Mouse (Mus musculus) embryo, embryonic 10.5 days (tissue): ENCODE results near the gene Erbin.

Experiments used
- DNase-seq: peaks from one replicate; pipeline ENCODE4 v3.0.0-alpha.2; 2015; ENCODE audit warnings: low spot score

Gene Erbin

DNA sequence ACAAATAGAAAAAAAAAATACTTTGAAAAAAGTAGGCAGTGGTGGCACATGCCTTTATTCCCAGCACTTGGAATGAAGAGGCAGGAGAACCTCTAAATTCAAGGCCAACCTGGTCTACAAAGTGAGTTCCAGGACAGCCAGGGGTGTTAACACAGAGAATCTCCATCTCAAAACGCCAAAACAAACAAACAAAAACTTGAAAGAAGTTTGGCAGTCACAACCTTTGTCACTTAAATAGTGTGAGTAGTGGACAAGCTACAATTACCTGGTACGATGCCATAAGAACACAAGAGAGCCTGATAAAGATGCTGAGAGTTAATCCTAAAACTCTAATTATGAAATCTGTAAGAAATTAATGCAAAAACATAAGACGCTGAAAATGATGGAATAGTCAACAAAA is 8.0 kb downstream of the Erbin start:
- DNase-seq = no peak

DNA sequence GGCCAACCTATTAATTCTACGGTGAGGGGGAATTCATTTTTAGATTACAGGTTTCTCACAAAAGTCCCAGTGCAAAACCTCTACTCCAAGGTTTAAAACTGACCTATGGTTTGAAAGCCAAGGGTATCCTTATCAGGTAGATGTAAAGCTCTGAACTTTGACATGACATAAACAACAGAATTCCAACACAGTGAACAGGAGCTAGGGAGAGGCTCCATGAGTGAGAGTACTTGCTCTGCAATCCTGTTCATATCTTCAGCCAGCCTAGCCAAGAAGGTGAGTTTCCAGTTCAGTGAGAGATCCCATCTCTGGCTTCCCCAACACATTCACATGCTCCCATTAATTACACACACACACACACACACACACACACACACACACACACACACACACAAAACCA is 9.7 kb downstream of the Erbin start:
- DNase-seq = no peak

DNA sequence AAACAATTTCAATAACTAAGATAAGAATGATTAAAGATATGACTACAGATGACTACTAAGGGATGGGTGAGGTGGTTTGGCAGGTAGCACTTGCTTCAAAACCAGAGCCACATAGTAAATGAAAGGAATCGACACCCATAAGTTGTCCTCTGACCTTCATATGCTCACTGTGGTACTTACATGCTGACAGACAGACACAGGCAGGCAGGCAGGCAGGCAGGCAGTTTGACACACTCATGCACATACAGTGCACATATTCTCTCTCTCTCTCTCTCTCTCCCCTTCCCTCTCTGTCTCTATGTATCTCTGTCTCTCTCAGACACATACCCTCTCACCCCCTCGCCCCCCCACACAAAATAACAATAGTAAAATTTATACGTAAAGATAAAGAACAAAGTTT is 10.4 kb downstream of the Erbin start:
- no peak for DNase-seq

DNA sequence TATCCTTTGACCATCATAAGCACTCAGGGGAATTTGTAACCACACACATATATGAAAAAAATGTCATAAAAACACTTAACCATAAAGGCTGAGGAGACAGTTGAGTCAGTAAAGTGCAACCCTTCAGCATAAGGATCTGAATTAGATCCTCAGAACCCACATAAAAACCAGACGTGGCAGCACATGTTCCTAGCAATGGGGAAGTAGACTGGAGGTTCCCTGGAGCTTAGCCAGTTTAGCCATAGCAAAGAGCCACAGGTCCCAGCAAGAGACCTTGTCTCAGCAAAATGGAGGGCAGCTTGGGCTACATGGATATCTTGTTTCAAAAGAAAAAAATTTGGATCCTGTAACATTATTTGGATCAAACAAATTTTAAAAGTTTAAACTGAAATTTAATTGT is 20.3 kb downstream of the Erbin start:
- DNase-seq = no peak

DNA sequence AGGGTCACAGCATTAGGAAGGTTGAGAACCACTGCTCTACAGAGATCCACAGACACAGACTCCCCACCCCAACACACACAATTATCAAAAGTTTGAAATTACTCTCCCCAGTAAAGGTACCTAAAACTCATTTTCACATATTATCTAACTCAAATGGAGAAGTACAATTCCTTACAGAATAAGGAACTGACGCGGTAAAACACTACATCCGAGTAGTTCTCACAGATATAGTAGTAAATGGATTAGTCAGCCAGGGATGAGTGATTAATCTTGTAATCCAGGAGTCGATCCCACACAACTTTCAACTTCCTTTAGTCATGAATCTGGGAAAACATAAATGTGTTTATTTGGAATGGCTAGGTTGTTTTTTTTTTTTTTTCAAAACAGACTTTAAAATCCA is 22.7 kb downstream of the Erbin start:
- DNase-seq = no peak

DNA sequence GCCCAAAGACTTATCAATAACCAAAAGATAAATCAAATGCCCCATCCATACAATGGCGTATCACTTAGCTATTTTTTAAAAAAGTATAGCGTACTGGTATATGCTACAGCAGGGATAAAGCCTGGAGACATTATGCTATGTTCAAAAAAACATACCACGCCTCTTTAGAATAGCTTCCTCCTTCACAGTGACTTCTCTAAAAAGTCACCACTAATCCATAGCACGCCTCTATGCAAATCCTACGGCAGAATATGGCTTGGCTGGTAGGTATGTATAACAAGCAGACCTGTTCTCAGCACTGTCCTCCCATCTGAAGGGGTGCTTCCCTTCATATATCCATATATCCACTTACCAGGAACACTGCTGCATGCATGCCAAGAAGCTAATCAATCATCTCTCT is 27.2 kb downstream of the Erbin start:
- no peak for DNase-seq

DNA sequence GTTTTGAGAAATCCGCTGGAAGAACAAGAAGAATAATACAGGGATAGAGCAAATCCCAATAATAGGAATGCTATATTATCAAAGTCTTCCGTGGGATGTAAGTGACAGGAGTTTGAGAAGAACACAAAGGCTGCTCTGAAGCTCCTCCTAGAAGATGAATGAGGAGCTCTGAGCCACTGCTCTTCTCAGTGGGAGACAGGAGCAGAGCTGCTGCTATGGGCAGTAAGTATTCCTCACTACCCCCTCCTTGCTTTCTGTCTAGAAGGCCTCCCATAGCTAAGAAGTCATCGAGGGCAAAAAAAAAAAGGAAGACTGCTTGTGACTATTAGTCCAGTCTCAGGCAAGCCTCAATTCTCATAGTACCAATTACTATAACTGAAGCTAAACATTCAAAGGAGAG is 30.3 kb downstream of the Erbin start:
- DNase-seq = no peak

DNA sequence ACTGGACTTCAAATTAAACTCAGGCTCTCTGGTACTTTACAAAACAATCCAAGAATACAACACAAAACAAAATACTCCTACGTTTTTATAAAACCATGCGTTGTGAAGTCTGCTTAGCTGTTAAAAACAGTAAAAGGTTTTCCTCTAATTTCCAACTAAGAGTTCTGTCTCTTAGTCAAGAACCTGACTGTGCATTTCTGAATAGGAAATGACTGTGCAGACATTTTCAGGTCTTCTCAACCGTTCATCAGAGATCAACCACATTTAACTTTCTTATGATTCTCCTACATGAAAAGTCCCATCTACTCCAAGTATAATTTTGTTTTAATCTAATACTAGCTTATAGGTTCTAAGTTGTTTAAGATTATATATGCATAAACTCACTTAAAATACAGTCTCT is 33.8 kb downstream of the Erbin start:
- no peak for DNase-seq

DNA sequence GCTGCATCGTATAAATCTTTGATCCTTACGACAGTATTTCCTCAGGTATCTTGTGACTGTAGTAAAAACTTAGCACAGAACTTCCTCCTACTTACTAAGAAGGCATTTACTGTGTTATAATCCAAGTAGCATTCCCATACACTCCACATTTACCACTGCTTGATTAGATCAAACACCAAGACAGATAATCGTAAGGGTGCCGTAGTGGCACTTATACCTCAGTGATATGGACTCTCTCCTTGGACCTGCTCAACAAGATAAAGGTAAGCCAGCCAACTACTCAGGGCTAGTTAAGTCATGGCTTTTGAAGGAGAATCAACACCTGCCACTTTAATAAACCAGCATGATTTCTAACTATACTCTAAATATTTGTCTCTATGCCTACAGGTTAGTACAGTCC is 39.1 kb downstream of the Erbin start:
- no peak for DNase-seq

DNA sequence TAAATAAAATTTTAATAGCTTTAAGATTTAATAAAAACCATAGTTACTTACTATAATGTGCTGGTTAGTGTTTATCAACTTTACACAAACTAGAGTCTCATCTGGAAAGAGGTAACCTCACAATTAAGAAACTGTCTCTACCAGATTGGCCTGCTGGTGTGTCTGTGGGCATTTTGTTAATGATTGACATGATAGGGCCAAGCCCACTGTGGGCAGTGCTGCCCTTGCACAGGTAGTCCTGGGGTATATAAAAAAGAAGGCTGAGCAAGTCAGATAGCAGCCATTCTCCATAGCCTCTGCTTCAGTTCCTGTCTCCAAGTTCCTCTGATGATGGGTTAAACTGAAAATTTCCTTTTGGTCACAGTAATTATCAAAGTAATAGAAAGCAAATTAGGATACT is 43.6 kb downstream of the Erbin start:
- DNase-seq = no peak

DNA sequence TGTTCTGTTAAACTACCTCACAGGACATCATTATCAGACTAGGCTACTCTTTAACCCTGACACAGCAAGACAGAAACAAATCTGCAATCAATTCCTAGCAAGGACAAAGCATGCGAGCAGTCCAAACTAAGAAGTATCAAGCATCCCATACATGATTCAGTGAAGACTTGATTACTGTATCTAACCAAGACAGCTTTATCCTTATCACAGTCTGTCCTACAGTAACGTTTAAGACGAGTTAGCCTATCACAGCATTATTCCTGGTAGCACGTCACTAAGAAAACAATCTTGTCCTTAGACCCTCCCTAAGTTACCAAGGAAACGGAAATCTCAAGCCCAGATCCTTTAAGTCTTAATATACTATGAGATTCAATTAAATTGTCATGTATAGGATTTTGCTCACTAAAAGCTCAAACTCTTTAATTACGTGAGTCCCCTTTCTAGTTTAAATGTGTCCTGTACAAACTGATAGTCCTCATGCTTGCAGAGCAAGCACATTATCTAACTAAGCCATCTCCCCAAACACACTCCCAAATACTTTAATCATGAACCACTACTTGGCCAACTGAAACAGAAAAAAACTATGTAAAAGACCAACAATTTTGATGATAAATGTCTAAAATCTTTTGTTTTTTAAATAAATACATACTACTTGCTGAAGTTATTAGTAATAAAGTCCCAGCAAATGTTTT is 44.3 kb downstream of the Erbin start:
- no peak for DNase-seq

DNA sequence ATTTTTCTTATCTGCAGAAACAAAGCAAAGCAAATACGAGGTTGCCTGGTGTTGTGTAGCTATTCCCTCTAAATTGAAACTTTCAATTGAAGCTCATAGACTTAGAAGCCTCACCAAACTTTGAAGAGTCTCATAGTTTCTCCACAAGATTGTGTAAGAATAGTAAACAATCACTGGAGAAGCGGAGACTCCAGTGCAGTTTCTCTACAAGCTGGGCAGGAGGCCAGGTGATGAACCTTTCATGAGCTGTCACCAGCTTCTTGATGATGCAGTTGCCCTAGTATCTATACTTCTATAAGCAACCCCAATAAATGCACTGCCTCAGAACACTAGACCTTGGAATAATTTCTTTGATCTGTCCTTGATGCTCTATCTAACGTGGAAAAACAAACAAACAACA is 49.5 kb downstream of the Erbin start:
- no peak for DNase-seq

DNA sequence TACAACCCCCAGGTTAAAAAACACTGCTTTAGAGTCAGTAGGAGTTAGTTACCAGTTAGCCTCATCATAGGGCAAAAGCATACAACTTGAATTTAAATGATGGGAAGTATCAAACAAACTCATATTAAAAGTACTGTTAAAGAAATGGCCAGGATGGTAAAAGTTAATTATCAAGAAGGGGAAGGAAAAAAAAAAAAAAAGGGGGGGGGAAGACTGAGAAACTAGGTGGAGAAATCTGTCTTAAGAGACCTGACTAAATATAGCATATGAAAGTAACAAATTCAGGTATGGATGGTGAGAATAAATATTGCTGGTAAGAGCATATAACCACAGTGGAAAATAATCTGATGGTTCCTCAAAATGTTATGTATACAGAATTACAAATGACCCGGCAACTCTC is 50.2 kb downstream of the Erbin start:
- DNase-seq = no peak

DNA sequence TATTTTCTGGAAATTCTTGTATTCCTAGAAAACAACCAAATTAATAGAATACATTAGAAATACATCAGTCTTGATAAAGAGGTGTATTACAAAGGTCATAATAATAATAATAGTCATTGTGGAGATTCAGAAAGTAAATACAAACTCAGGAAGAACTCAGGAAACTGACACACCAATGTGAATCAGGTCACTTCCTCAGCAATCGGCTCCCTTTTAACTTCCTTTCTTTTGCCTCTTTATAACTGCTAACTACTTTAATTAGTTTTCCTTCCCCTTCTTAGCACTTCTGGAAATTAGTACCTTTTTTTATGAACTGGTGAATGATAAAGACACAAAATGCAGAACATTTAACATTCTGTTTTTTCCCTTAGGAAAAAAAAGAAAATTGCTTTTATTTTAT is 51.4 kb downstream of the Erbin start:
- no peak for DNase-seq

DNA sequence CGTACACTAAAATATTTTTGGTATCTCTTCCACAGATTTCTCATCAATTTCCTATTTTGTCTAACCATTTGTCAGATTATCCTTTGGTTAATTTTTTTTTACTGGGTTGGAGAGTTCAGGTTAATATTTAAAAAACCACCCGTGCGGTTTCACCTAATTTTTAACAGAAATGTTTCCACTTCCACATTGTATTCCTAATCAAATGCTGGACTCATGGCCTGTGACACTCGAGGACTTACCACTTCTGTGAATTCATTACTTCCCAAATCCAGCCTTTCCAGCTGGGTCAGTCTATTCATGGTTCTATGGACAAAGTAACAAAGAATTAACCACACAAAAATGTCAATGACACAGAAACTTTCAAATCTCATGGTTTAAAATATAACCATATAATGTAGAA is 58.3 kb downstream of the Erbin start:
- DNase-seq = no peak

DNA sequence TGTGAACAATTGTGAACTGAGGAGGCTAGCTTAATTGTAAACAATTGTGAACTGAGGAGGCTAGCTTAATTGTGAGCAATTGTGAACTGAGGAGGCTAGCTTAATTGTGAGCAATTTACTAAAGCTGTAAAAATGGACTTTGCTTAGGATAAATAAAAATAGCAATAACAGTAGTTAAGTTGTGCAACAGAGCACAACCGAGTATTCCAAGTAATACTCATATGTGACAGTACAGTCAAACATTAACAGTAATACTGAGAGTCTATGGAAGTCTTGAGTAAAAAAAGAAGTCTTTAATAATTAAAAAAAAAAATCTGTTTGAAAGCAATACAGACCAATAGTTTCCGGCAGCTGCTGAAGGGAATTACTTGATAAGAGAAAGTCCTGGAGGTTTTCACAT is 61.3 kb downstream of the Erbin start:
- no peak for DNase-seq

DNA sequence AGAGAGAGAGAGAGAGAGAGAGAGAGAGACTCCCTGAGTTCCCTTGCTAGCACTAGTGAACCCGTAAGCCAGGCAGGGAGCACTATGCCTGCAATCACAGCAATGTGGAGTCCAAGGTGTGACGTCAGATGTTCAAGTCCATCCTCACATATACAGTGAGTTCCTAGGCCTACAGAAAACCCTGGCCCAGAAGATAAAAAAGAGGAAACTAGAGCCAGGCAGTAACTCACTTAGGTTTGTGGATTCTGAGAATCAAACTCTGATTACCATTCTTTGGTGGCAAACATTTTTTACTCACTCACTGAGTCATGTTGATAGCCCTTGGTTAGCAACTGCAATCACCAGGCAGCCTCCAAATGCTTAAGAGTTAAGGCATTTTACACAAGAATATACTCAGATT is 72.7 kb downstream of the Erbin start:
- DNase-seq = no peak

DNA sequence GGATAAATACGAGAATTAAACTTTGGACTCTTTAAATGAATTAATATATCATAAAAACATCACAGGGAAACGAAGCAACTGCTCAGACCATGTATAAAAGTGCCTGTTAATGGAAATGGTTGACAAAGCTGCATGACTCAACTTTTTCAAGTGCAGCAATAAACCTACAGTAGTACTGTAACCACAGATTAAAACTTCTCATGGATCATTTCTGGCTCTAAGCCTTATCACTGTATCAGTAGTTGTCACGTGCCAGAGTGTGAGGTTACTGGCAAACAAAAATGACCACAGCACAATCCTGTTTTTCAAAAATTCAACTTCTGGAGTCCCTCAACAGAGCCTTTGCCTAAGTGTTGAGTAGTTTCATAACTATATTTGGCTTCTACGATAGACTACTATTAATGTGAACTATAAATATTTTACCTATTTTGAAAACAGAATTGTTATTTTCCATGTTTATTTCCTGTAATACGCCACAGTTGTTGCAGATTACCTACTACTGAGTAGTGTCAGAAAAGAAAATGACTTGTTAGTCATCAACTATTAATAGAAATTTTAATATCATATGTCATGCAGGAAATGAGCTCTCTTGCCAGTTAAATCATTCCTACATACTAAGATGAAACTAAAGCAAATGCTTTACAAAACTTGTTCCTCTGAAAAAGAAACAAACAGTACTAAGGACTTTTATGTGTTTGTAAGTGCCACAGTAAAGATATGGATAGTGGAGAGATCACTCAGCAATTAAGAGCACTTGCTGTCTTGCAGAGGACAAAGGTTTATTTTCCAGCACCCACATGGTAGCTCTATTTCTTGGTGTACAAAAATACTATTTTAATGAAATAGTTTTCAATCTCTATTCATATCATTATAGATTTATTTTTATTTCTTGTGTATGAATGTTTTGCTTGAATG is 78.8 kb downstream of the Erbin start:
- no peak for DNase-seq

DNA sequence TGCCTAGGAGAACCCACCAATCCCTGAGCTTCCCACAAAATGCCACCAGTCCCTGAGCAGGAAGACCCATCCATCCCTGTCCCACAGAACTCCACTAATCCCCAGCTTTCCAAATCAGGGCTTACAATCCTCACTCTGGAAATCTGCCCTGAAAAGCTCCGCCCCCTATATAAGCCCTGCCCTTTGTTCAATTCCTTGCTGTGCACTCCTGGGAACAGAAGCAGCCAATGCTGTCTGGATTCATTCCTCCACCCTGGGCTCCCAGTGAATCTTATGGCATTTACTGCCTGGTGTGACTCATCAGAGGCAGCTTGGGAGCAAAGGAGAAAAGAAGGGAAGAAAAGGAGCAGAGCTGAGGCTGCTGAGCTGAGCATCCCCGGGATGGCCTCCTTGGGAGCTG is 81.7 kb downstream of the Erbin start:
- DNase-seq = no peak

DNA sequence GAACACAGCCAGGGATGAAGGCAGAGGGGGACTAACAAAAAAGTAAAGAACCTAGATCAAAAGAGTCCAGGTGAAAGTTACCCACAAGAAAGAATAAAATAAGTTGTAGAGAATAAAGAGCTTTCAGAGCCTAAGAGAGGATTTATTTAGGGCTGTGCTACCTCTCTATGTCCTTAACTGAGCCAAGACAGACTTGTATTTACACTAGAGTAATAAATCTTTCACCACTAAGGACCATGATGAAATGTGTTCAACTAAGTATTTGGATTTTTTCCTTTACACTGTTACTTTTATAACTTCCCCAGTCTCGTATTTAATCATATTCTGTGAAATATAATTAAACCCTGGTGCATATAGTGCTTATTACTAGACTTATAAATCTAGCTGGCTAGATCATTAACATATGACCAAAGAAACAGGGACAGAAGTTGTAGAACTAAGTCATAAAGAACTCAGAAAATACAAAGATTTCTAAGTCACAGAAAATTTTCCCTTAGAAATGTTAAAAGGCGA is 90.6 kb downstream of the Erbin start:
- DNase-seq = no peak

DNA sequence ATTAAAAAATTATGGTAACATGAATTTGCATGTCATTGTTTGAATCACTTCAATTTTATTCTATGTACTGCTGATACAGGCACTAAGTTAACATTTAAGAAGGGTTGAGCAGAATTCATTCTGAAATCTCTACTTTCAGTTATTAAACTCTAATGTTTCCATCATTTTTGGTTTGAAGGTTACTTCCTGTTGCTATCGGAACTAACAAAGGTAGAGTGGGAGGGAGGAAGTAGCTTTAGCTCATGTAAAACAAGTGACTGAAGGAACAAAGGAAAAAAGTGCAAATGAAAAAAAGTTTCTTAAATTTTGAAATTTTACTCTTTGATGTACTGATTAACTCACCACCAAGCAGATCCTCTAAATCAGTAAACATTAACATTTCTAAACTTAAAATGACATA is 98.0 kb downstream of the Erbin start:
- DNase-seq = no peak

DNA sequence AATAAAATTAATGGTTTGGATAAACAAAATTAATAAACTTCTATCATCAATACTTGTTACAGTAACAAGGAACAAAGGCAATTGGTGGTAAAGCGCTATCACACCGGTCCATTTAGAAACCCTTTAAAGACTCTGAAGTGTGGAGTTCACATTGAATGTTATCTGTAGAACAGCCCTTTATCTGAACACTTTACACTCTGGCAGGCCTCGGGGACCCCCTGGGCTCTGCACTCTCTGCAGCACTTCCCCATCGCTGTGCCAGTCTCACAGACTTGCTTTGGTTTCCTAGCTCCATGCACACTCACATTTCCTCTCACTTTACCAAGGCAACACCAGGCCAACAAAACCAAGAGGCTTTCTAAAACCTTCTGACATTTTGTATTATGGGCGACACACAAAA is 100.9 kb downstream of the Erbin start:
- DNase-seq = no peak

DNA sequence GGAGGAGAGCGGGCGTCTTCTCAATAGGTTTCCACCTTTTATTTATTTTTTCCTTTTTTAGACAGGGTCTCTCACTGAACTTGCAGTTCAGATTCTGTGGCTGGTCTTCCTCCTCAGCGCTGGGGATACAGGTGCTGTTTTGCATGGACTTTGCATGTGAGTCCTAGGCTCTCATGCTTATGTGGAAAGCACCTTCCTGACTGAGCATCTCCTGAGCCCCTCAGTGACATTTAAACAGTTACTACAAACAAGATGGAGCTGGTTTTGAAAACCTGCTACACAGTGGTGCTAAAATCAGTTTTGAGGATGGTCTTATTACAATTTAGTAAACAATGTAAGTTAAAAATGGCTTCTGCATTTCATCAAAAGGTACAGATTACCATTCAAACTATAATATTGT is 102.4 kb downstream of the Erbin start:
- DNase-seq = no peak

DNA sequence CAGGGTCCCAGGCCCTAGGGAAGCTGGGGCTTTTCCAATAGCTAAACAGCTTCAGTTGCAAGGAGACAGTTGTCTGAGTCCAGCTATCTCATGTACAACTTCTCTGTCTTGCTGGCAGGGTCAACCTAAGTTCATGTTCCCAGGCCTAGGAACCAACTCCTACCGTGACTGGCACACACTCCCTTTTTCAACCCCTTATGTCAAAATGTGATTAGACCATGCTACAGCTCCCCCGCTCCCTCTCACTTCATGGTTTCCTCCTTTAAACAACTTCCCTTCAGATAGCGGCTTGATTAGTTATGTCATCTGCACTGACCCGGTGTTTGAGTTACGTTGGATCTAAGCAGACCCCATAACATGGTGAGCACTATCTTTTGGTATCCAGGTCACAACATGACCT is 112.8 kb downstream of the Erbin start:
- no peak for DNase-seq
